Mouse (Mus musculus): ENCODE measurements around the gene Gnptg. TPM values are rescaled to one million over a fixed set of nuclear protein-coding genes. Genes with fewer than 3 reads are reported as not detected.

The Gnptg gene
- total RNA-seq, 2 experiments from 2014 or later, result 13.9 TPM

DNA sequence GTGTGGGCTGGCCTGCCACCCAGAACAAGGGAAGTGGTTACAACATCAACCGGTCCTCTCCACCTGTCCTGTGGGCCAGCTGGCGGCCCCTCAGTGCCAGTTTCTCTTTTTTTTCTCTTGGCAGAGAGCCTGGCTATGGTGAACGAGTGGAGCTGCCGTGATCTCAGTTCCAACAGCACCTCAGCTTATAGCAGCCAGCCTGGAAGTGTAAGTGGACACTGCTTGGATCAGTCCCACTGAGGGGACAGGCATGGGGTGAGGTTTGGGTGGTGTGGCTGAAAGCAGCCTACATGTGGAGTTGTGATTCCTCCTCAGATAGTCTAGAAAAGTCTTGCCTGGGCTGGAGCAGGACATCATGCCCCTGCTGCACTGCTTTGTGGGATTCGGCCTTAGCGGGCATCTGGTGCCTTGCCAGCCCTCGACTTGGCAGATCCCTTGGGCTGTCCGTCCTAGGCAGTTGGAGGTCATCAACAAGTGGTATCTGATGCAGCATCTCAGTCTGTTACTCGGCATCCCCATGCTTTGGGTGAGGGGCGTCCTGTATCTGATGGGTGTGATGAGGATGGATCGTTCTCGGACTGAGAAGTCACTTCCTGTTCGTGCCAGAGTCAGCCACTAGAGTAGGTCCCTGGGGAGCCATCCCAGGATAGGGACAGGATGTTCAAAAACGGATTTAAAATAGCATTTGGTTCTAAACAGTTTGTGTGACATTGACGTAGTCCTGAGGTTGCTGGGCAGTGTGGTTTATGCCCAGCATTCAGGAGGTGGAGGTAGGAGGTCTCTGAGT lies 29.1 kb downstream of the Gnptg start:
- intact Hi-C loops (cut with DNase I), result no loop called here
- peak; percentile 10 to 39 for DNase-seq

DNA sequence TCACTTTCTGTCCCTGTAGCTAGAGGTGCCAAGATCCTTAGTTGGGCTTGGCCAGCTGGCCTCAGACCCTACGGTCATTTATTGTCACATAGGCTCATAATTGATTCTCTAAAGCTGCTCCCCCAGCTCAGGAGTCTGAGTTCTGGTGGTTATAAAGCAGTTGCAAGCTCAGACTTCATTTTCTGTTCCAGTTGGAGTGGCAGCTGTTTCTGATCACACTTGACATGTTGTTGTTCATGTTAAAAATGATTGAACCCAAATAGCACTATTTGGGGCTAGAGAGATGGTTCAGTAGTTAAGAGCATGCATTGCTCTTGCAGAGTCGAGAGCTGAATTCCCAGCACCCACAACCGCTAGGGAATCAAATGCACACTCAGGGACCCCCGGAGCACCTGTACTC lies 29.9 kb downstream of the Gnptg start:
- intact Hi-C loops (cut with DNase I), result no loop called here
- DNase-seq, result no peak

DNA sequence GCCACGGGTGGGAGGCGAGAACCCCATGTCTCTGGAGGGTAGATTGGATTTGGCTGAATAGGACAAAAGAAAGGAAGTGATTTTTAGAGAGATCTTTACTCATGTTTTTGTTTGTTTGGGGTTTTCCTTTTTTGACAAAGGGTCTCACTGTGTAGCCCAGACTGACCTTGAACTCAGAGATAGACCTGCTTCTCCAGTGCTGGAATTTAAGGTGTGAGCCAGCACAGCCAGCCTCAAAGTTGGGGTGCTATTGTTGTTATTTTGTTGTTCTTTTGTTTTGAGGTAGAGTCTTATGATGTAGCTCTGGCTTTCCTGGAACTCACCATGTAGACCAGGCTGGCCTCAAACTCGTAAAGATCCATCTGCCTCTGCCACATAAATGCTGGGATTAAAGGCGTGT lies 37.5 kb downstream of the Gnptg start:
- intact Hi-C loops (cut with DNase I), result no loop called here
- DNase-seq, result no peak

DNA sequence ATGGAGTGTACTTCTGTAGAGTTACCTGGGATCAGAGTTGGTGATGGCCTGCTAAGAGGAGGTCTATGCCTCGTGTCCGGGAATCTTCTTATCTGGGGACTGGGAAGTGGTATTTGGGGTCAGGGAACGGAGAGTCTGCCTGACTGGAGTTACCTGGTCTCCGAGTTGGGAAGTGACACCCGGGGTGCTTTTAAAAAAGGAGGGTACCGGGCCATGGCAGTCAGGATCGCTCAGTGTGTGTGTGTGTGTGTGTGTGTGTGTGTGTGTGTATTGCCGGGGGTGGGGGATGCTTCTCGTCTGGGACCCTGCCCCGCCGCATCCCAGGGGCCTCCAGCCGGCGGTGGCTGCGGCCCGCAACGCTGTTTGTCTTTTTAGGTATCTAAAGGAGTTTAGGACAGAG lies 50.8 kb downstream of the Gnptg start:
- intact Hi-C loops (cut with DNase I), result loop anchor here (5.0 to 10.0 kb wide), 2 partner anchors 252 to 444 kb away; partner anchors contain the start of gene Mapk8ip3
- no peak for DNase-seq

DNA sequence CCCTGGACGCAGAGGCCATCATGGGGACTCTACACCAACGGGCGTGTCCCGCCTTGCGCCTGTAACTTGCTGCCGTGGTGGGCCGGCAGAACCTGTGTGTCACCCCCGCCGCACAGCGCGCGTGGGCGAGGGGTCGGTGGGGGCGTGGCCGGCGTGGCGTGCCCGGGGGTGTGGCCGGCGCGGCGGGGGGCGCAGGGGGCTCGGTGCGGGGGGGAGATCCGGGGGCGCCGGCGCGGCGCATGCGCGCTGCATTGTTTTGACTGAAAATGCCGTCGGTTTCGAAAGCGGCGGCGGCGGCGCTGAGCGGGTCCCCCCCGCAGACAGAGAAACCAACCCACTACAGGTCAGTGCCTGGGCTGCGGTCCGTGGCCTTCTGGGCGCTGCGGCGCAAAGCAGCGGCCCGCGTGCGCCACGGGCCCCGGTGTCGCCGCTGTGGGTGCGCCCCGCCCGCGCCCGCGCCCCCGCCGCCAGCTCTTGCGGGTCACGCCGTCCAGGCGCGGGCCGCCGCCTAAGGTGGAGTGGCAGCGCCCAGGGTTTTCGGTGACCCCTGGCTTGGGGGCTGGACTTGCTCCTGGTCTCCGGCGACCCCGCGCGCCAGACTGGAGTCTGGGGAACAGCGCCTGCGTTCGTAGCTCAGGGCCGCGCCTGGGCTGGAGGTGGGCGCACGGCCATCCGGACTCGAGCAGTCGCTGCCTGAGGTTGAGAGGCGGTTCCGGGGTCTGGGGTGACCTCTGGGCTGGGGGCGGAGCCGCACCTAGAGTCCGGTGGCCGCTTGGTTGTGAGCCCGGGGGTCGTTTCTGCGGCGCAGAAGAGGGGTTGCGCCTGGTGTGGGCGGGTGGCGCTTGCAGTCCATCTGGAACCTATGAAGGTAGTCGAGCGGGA lies 51.5 kb downstream of the Gnptg start, which contains the start of gene Unkl:
Unkl (plus strand) TSS at position 248 of the 882 bp plus-strand sequence.
- intact Hi-C loops (cut with DNase I), result loop anchor here (5.0 to 10.0 kb wide), 2 partner anchors 251 to 444 kb away; partner anchors contain the start of gene Mapk8ip3

DNA sequence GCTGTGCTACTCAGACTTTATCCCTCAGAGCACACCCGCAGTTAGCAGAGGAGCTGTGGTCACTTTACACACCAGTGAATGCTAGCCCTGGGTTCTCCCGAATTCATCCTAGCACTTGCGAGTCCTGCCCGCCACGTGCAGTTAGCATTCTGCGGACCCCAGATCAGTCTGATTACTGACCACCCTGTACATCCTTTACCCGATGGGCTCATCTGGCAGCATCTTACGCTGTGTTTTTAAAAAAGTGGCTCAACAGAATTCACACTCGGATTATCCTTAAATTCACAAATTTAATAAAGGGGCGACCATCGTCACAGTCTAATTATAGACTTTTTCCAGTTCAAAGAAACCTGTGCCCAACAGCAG lies 52.2 kb downstream of the Gnptg start:
- peak; percentile 10 to 15 for DNase-seq
- intact Hi-C loops (cut with DNase I), result loop anchor here (5.0 to 10.0 kb wide), 2 partner anchors 250 to 443 kb away; partner anchors contain the start of gene Mapk8ip3

More for the DNA sequence above, 51.5 kb downstream of the Gnptg start, which contains the start of gene Unkl:
- peak; percentile 78 to 84 for DNase-seq

DNA sequence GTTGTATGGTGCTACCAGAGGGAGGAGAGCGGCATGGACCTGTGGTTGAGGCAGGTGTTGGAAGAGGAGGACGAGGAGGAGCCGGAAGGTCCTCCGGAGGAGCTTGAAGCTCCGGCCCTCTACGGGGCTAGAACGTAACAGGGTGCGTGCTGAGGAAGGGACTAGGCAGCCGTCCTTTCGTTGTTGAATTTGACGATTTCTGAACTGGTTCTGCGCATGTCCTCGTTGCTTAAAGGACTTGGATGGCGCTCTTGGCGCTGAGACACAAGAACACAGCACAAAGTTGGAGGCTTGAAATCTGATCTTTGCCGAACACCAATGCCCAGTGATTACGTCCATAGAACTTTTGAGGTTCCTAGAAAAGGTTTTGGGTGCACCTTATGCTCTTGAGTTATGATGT lies 55.0 kb downstream of the Gnptg start:
- DNase-seq, result no peak
- intact Hi-C loops (cut with DNase I), result loop anchor here (2.0 to 10.0 kb wide), 4 partner anchors 68 to 440 kb away; partner anchors contain the start of genes Mapk8ip3 and Telo2

DNA sequence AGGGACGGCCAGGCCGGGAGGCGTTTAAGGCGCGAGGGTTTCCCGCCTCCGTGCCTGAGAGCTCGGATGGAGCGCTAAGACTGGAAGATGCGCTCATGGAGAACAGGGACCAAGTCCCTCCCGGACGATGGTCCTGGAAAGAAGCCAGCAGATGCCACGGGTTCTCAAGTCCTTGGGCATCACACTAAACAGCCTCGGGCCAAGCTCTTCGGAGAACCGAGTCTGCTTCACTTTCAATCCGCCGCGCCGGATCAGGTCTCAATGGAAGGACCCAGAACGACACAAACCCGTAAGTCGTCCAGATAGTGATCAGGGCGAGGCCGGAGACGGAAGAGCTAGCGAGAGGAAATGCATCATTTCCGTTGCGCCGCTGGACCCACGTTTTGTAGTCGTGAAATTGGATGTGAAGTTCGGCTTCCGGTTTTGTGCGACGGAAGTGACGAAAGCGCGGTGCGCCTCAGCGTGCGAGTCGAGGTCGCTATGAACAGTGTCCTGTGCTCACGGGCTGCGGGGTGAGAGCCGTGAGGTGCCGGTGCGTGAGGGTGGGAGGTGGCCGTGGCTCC lies 55.7 kb downstream of the Gnptg start, which contains the start of gene BC003965:
BC003965 (plus strand) TSS at position 426 of the 563 bp plus-strand sequence.
- peak; percentile 97 to 99 for DNase-seq
- intact Hi-C loops (cut with DNase I), result loop anchor here (2.0 to 10.0 kb wide), 3 partner anchors 67 to 439 kb away; partner anchors contain the start of gene Telo2

Small RNAs within 50 kb of the gene (microRNA-seq; reads per million reads assigned to microRNA genes)
- 0 to 0.67 reads per million in 2 experiments for gene Mir3547 (ENCODE audit: borderline number of aligned reads in 2 of 2)

Other genes starting within 250 kb of the Gnptg start
- 10 to 100 TPM; 12.6 to 13.1 TPM for gene Cramp1l, start 224.3 kb downstream of the Gnptg start, total RNA-seq (2021)
- 1 to 10 TPM; 5.7 to 7.3 TPM for gene Ift140, start 224.0 kb downstream of the Gnptg start, total RNA-seq (2021)
- gene Tmem204, start 156.5 kb downstream of the Gnptg start, total RNA-seq (2021), result 10 to 100 TPM; 34.5 to 36.7 TPM
- gene Telo2, start 124.2 kb downstream of the Gnptg start, total RNA-seq (2021), result 10 to 100 TPM; 12.4 to 12.7 TPM
- 1 to 10 TPM; 4.2 to 6.7 TPM for gene Ptx4, start 119.4 kb downstream of the Gnptg start, total RNA-seq (2021)
- 10 to 100 TPM; 28.7 to 34.3 TPM for gene Clcn7, start 106.7 kb downstream of the Gnptg start, total RNA-seq (2021)
- not detected for gene Ccdc154, start 77.7 kb downstream of the Gnptg start, total RNA-seq (2021)
- gene Gm38655, start 64.7 kb downstream of the Gnptg start, total RNA-seq (2021), result not detected
- 10 to 100 TPM; 20.8 to 22.5 TPM for gene BC003965, start 55.6 kb downstream of the Gnptg start, total RNA-seq (2021)
- gene Unkl, start 51.7 kb downstream of the Gnptg start, total RNA-seq (2021), result 10 to 100 TPM in 1 of 2 experiments, 1 to 10 TPM in 1; 8.7 to 10.2 TPM
- gene Tsr3, start within 50 bp of the Gnptg start, total RNA-seq (2021), result 10 to 100 TPM in 1 of 2 experiments, 1 to 10 TPM in 1; 8.6 to 11.0 TPM
- gene Baiap3, start 16.2 kb upstream of the Gnptg start, total RNA-seq (2021), result under 1 TPM; 0.42 to 0.43 TPM
- 10 to 100 TPM; 84.3 to 95.1 TPM for gene Ube2i, start 34.5 kb upstream of the Gnptg start, total RNA-seq (2021)
- under 1 TPM; 0.22 to 0.25 TPM for gene Prss34, start 58.3 kb upstream of the Gnptg start, total RNA-seq (2021)
- gene Prss28, start 68.5 kb upstream of the Gnptg start, total RNA-seq (2021), result not detected
- not detected for gene Prss29, start 78.5 kb upstream of the Gnptg start, total RNA-seq (2021)
- gene Tpsab1, start 105.4 kb upstream of the Gnptg start, total RNA-seq (2021), result under 1 TPM; 0.70 to 0.86 TPM
- gene Tpsb2, start 126.2 kb upstream of the Gnptg start, total RNA-seq (2021), result 1 to 10 TPM; 1.8 to 2.2 TPM
- under 1 TPM in 1 of 2 experiments, not detected in 1; 0.30 TPM for gene Tpsg1, start 129.1 kb upstream of the Gnptg start, total RNA-seq (2021)
- 1 to 10 TPM; 5.4 to 6.5 TPM for gene Cacna1h, start 193.7 kb upstream of the Gnptg start, total RNA-seq (2021)
- gene Tekt4, start 214.5 kb upstream of the Gnptg start, total RNA-seq (2021), result under 1 TPM in 1 of 2 experiments, not detected in 1; 0.47 TPM